Mouse (Mus musculus) heart, postnatal 0 days (tissue): ENCODE data around the gene Socs4.

ENCODE experiments used
- CTCF ChIP-seq: IDR thresholded peaks from 2 replicates; pipeline ENCODE4 v1.5.1; 2016; ENCODE audit warnings: antibody characterized with exemption, control low read depth, low read depth
- EP300 ChIP-seq: IDR thresholded peaks from 2 replicates; pipeline ENCODE4 v1.6.1; 2016; ENCODE audit warnings: antibody characterized with exemption, low read depth

DNA sequence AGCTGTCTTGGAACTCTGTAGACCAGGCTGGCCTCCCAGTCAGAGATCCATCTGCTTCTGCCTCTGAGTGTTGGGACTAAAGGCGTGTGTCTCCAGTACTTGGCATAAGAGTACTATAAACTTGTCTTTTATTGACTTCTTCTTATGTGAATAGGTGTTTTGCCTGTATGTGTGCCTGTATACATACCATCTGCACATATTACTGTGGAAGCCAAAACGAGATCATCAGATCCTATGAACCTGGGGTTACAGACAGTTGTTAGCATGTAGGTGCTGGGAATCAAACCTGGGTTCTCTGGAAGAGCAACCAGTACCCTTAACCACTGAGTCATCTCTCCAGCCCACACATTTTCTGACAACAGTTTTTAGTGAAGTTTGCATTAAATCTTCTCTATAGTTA lies 7.0 kb upstream of the Socs4 start:
- TF ChIP-seq CTCF = no peak
- no peak for TF ChIP-seq EP300
